Mouse (Mus musculus) stomach, embryonic 14.5 days (tissue): ENCODE measurements at regions not wholly inside any gene's neighbourhood (a gene's known extent, or its start where the extent isn't known, plus 50 kb on each side); places are given as distances from the start of the nearest gene placed in this dataset.

Experiments
- ATAC-seq: fragments of 200-750 bp; cut with Nextera tagmentation; 2 replicates; pipeline ENCODE4 v1.8.0; 2017; ENCODE audit warnings: low read depth, moderate TSS enrichment; ENCODE audit not compliant: insufficient number of reproducible peaks, insufficient read depth, low FRiP score
- H3K27ac ChIP-seq: fragments of 300-500 bp; sonication (generic); 2 replicates; pipeline ENCODE4 v1.5.1; 2014; ENCODE audit warnings: mild to moderate bottlenecking, low read length, moderate library complexity, mixed read lengths
- H3K27me3 ChIP-seq: fragments of 300-500 bp; sonication (generic); 2 replicates; pipeline ENCODE4 v1.6.1; 2014; ENCODE audit warnings: low read length, control low read depth, mixed read lengths; ENCODE audit not compliant: control insufficient read depth, insufficient read depth
- H3K36me3 ChIP-seq: fragments of 300-500 bp; sonication (generic); 2 replicates; pipeline ENCODE4 v1.6.1; 2014; ENCODE audit warnings: mild to moderate bottlenecking, control low read depth, low read length, moderate library complexity, mixed read lengths; ENCODE audit not compliant: control insufficient read depth, insufficient read depth
- H3K4me1 ChIP-seq: fragments of 300-500 bp; sonication (generic); 2 replicates; pipeline ENCODE4 v1.6.1; 2014; ENCODE audit warnings: low read length, control low read depth, mixed read lengths; ENCODE audit not compliant: control insufficient read depth, insufficient read depth
- H3K4me2 ChIP-seq: fragments of 300-500 bp; sonication (generic); replicated peaks from 2 replicates; pipeline ENCODE4 v1.6.1; 2014; ENCODE audit warnings: low read depth, low read length, control low read depth
- H3K4me3 ChIP-seq: fragments of 300-500 bp; sonication (generic); 2 replicates; pipeline ENCODE4 v1.5.1; 2014; ENCODE audit warnings: low read depth, low read length, control low read depth
- H3K9ac ChIP-seq: fragments of 300-500 bp; sonication (generic); replicated peaks from 2 replicates; pipeline ENCODE4 v1.6.1; 2014; ENCODE audit warnings: low read depth, mild to moderate bottlenecking, control low read depth, low read length, moderate library complexity, mixed read lengths
- H3K9me3 ChIP-seq: fragments of 300-500 bp; sonication (generic); 2 replicates; pipeline ENCODE4 v1.6.1; 2016; ENCODE audit warnings: low read depth, low read length, control low read depth; ENCODE audit not compliant: control insufficient read depth
- WGBS: fragments of 180-500 bp; shearing (Covaris S2); extraction: QIAGEN DNeasy Blood & Tissue Kit; methylation state at CpG from one replicate; pipeline ENCODE4 v1.1.7; 2014; 5-methylcytosine and 5-hydroxymethylcytosine counted together

GRCm38 (mm10) chr4:142674641-142675465, 435.7 kb upstream of the Kazn start:
- no peak overlapping the region for H3K9ac ChIP-seq
- no peak overlapping the region for H3K27ac ChIP-seq
- H3K4me2 ChIP-seq = no peak overlapping the region
- no peaks in the 10 kb centered on the region for H3K9me3 ChIP-seq
- ATAC-seq = no peak
- no peak overlapping the region for H3K4me3 ChIP-seq
- H3K4me1 ChIP-seq = no peaks in the 10 kb centered on the region
- H3K36me3 ChIP-seq = no peaks in the 10 kb centered on the region
- WGBS = 55% methylated on average over 22 of the region's 22 CpGs
- H3K27me3 ChIP-seq = no peaks in the 10 kb centered on the region

GRCm38 (mm10) chr4:142671872-142672458, 432.8 kb upstream of the Kazn start:
- Histone ChIP-seq H3K27me3 (no peaks in the 10 kb centered on the region), H3K36me3 (no peaks in the 10 kb centered on the region), H3K27ac (no peak overlapping the region), H3K4me1 (no peaks in the 10 kb centered on the region), H3K4me3 (no peak overlapping the region), H3K9me3 (no peaks in the 10 kb centered on the region), H3K4me2 (no peak overlapping the region), H3K9ac (no peak overlapping the region)
- ATAC-seq = no peak
- WGBS = 46% methylated on average over 8 of the region's 8 CpGs

GRCm38 (mm10) chr4:142664781-142665180, 425.6 kb upstream of the Kazn start:
- H3K27me3 ChIP-seq = no peaks in the 10 kb centered on the region
- no peak for ATAC-seq
- H3K4me1 ChIP-seq = no peaks in the 10 kb centered on the region
- no peaks in the 10 kb centered on the region for H3K36me3 ChIP-seq
- no peak overlapping the region for H3K4me2 ChIP-seq
- no peak overlapping the region for H3K9ac ChIP-seq
- no peaks in the 10 kb centered on the region for H3K9me3 ChIP-seq
- no peak overlapping the region for H3K4me3 ChIP-seq
- WGBS = 43% methylated on average over 4 of the region's 4 CpGs
- H3K27ac ChIP-seq = no peak overlapping the region

- H3K27ac ChIP-seq = no peak overlapping the region
- H3K9me3 ChIP-seq = no peaks in the 10 kb centered on the region
- no peak overlapping the region for H3K9ac ChIP-seq
- H3K4me1 ChIP-seq = no peaks in the 10 kb centered on the region
- H3K4me3 ChIP-seq = no peak overlapping the region
- H3K36me3 ChIP-seq = no peaks in the 10 kb centered on the region
- H3K4me2 ChIP-seq = no peak overlapping the region
- whole genome bisulfite sequencing = 79% methylated on average over 6 of the region's 6 CpGs
- no peak for ATAC-seq
- H3K27me3 ChIP-seq = no peaks in the 10 kb centered on the region
Measured at GRCm38 (mm10) chr4:142658156-142658555, 419.0 kb upstream of the Kazn start.

GRCm38 (mm10) chr4:142641069-142641468, 401.9 kb upstream of the Kazn start:
- H3K4me3 ChIP-seq = no peak overlapping the region
- no peak overlapping the region for H3K9ac ChIP-seq
- no peaks in the 10 kb centered on the region for H3K27me3 ChIP-seq
- H3K4me2 ChIP-seq = no peak overlapping the region
- H3K27ac ChIP-seq = no peak overlapping the region
- no peaks in the 10 kb centered on the region for H3K4me1 ChIP-seq
- H3K9me3 ChIP-seq = no peaks in the 10 kb centered on the region
- no peaks in the 10 kb centered on the region for H3K36me3 ChIP-seq
- 93% methylated on average over 10 of the region's 10 CpGs for WGBS
- peak; percentile 71; the same call in 1 of the 2 replicates for ATAC-seq

GRCm38 (mm10) chr4:142639340-142639733, 400.1 kb upstream of the Kazn start:
- H3K27ac ChIP-seq = no peak overlapping the region
- H3K4me2 ChIP-seq = no peak overlapping the region
- no peak overlapping the region for H3K4me3 ChIP-seq
- H3K9ac ChIP-seq = no peak overlapping the region
- no peak for ATAC-seq
- no peaks in the 10 kb centered on the region for H3K4me1 ChIP-seq
- no peaks in the 10 kb centered on the region for H3K9me3 ChIP-seq
- H3K36me3 ChIP-seq = no peaks in the 10 kb centered on the region
- no peaks in the 10 kb centered on the region for H3K27me3 ChIP-seq
- WGBS = 77% methylated on average over 9 of the region's 9 CpGs

GRCm38 (mm10) chr4:142638733-142639339, 399.6 kb upstream of the Kazn start:
- H3K27me3 ChIP-seq = no peaks in the 10 kb centered on the region
- H3K4me1 ChIP-seq = no peaks in the 10 kb centered on the region
- H3K9ac ChIP-seq = no peak overlapping the region
- H3K4me2 ChIP-seq = no peak overlapping the region
- ATAC-seq = no peak
- 53% methylated on average over 13 of the region's 13 CpGs for WGBS
- H3K4me3 ChIP-seq = no peak overlapping the region
- H3K9me3 ChIP-seq = no peaks in the 10 kb centered on the region
- H3K36me3 ChIP-seq = no peaks in the 10 kb centered on the region
- H3K27ac ChIP-seq = no peak overlapping the region

GRCm38 (mm10) chr4:142638057-142638456, 398.9 kb upstream of the Kazn start:
- no peak for ATAC-seq
- Histone ChIP-seq H3K4me2 (no peak overlapping the region), H3K4me3 (no peak overlapping the region), H3K27me3 (no peaks in the 10 kb centered on the region), H3K27ac (no peak overlapping the region), H3K9ac (no peak overlapping the region), H3K9me3 (no peaks in the 10 kb centered on the region), H3K36me3 (no peaks in the 10 kb centered on the region), H3K4me1 (no peaks in the 10 kb centered on the region)
- WGBS = 80% methylated on average over 4 of the region's 4 CpGs
